Comparison of ENCODE assay signal across 8 mouse cellular contexts in genomic region chr7:73584009-73584995, GRCm38 (mm10). TPM values are rescaled to one million over a fixed set of nuclear protein-coding genes. Genes with fewer than 3 reads are reported as not detected.
A peak's percentile ranks its signal among the peaks of the same experiment; 100 is the strongest.
DNase-seq lines count a peak whose midpoint lies in the region; ATAC-seq lines count a peak whose summit lies in the region.

No protein-coding gene starts in this region.

- H3K27ac ChIP-seq in forebrain, embryonic 15.5 days (replicated peaks), result peak overlapping the region; percentile 88
- H3K27ac ChIP-seq in intestine, embryonic 14.5 days (ENCODE audit: low read depth), result peak overlapping the region; percentile 81
- peak overlapping the region; percentile 34 for H3K27ac ChIP-seq in liver, embryonic 16.5 days (ENCODE audit: low read length)

- peak; percentile 38 to 48 for DNase-seq in left cerebral cortex, adult 18-20 months (ENCODE audit: low spot score in 2 of 2)
- DNase-seq in left cerebral cortex, adult 11 months (ENCODE audit: low spot score), result no peak
- DNase-seq in intestine, embryonic 14.5 days (ENCODE audit: low spot score), result peak; percentile 68
- DNase-seq in natural killer cell, adult 2 months (ENCODE audit: low spot score in 2 of 2), result peak; percentile 76 to 79
- DNase-seq in urinary bladder, postnatal 25 days (ENCODE audit: low spot score), result peak; percentile 67

- no peaks in the 10 kb centered on the region for H3K36me3 ChIP-seq in forebrain, embryonic 15.5 days
- H3K36me3 ChIP-seq in intestine, embryonic 14.5 days (ENCODE audit: control insufficient read depth, insufficient read depth, low read length), result no peaks in the 10 kb centered on the region
- no peaks in the 10 kb centered on the region for H3K36me3 ChIP-seq in liver, embryonic 16.5 days (ENCODE audit: control insufficient read depth, insufficient read depth)

- H3K9me3 ChIP-seq in forebrain, embryonic 15.5 days, result no peaks in the 10 kb centered on the region
- H3K9me3 ChIP-seq in intestine, embryonic 14.5 days (ENCODE audit: control insufficient read depth, low read length), result no peaks in the 10 kb centered on the region
- no peaks in the 10 kb centered on the region for H3K9me3 ChIP-seq in liver, embryonic 16.5 days (replicated peaks; ENCODE audit: control insufficient read depth, low read length)

- 0 out of 2 replicates have a peak overlapping the region, but pooled peaks have one; percentile 10 for H3K9ac ChIP-seq in forebrain, embryonic 15.5 days (replicated peaks)
- H3K9ac ChIP-seq in intestine, embryonic 14.5 days (ENCODE audit: low read length), result no peak overlapping the region
- no peak overlapping the region for H3K9ac ChIP-seq in liver, embryonic 16.5 days (ENCODE audit: low read depth, low read length)

- H3K4me3 ChIP-seq in forebrain, embryonic 15.5 days, result no peak overlapping the region
- H3K4me3 ChIP-seq in intestine, embryonic 14.5 days (ENCODE audit: low read depth, low read length), result no peak overlapping the region
- no peak overlapping the region for H3K4me3 ChIP-seq in liver, embryonic 16.5 days (ENCODE audit: low read depth, low read length)

- peaks cover 30% of the 10 kb centered on the region for H3K4me1 ChIP-seq in forebrain, embryonic 15.5 days
- H3K4me1 ChIP-seq in intestine, embryonic 14.5 days (replicated peaks; ENCODE audit: control insufficient read depth, insufficient read depth, low read length), result peaks cover 44% of the 10 kb centered on the region
- peaks cover 24% of the 10 kb centered on the region for H3K4me1 ChIP-seq in liver, embryonic 16.5 days (ENCODE audit: control insufficient read depth, low read depth, low read length)

- 12% methylated on average over 13 of the region's 13 CpGs for WGBS in forebrain, embryonic 15.5 days
- 21% methylated on average over 13 of the region's 13 CpGs for WGBS in intestine, embryonic 14.5 days
- WGBS in liver, embryonic 16.5 days (ENCODE audit: insufficient replicate concordance), result 21% methylated on average over 13 of the region's 13 CpGs

- H3K4me2 ChIP-seq in forebrain, embryonic 15.5 days (replicated peaks), result peak overlapping the region; percentile 15
- H3K4me2 ChIP-seq in intestine, embryonic 14.5 days (ENCODE audit: low read length), result peak overlapping the region; percentile 30
- peak overlapping the region; percentile 17; the same call in 1 of the 2 replicates for H3K4me2 ChIP-seq in liver, embryonic 16.5 days (ENCODE audit: low read depth, low read length)

- ATAC-seq in activated CD4-positive, CD25-positive, alpha-beta regulatory T cell, adult 4 months, result peak; percentile 21
- ATAC-seq in forebrain, embryonic 15.5 days (replicated peaks), result peak; percentile 79
- no peak for ATAC-seq in intestine, embryonic 14.5 days (replicated peaks; ENCODE audit: low FRiP score, low TSS enrichment, low read depth)
- ATAC-seq in liver, embryonic 16.5 days (ENCODE audit: low read depth), result no peak

- no peaks in the 10 kb centered on the region for H3K27me3 ChIP-seq in forebrain, embryonic 15.5 days
- no peaks in the 10 kb centered on the region for H3K27me3 ChIP-seq in intestine, embryonic 14.5 days (replicated peaks; ENCODE audit: control insufficient read depth, insufficient read depth, low read length)
- H3K27me3 ChIP-seq in liver, embryonic 16.5 days (ENCODE audit: control insufficient read depth, insufficient read depth, low read depth, low read length), result no peaks in the 10 kb centered on the region

RNA-seq across cellular contexts. Expression of gene Chd2, which starts 42.7 kb away (rescaled TPM):
- 10 to 100 TPM; 50.2 to 57.2 TPM for total RNA-seq in left cerebral cortex, adult 18-20 months (2021)
- polyA plus RNA-seq in activated CD4-positive, CD25-positive, alpha-beta regulatory T cell, adult 4 months (2017; shearing (Covaris generic)), result 100 to 1,000 TPM; 136 to 151 TPM
- polyA plus RNA-seq in forebrain, embryonic 15.5 days (2015; fragmentation: Nextera tagmentation; extraction: Ambion mirVana), result 58.0 and 67.1 TPM in 2 replicates
- polyA plus RNA-seq in intestine, embryonic 14.5 days (2014; fragmentation: Nextera tagmentation; extraction: Ambion mirVana), result 50.5 and 68.2 TPM in 2 replicates
- polyA plus RNA-seq in liver, embryonic 16.5 days (2015; fragmentation: Nextera tagmentation; extraction: Ambion mirVana), result 24.7 and 26.1 TPM in 2 replicates

Comparison
In these comparisons a context has a peak if more than half of its experiments do, and no peak if none do; other contexts are left out.
1. ATAC-seq: peak in activated CD4-positive, CD25-positive, alpha-beta regulatory T cell, adult 4 months (single experiment) and forebrain, embryonic 15.5 days (single experiment); none in intestine, embryonic 14.5 days (single experiment) and liver, embryonic 16.5 days (single experiment).
2. H3K27ac ChIP-seq: peak in every context shown above with its lines; median percentile 88 in forebrain, embryonic 15.5 days; 81 in intestine, embryonic 14.5 days; 34 in liver, embryonic 16.5 days.
3. Peak in every context shown above with its lines, with median percentiles within 50 percentile points of each other: H3K4me2 ChIP-seq.